Mouse (Mus musculus) heart, adult 8-10 months (tissue): ENCODE results near the gene Rnf123. TPM values are rescaled to one million over a fixed set of nuclear protein-coding genes. Genes with fewer than 3 reads are reported as not detected.
A peak's percentile ranks its signal among the peaks of the same experiment; 100 is the strongest.

Experiments
- DNase-seq: peaks from one replicate; pipeline ENCODE4 v3.0.0; 2022; ENCODE audit warnings: low spot score
- total RNA-seq, 4 experiments: library from RNA; stranded (reverse); gene quantifications; 2 replicates each; pipeline ENCODE4 v1.2.4; 2022

Rnf123 gene
- total RNA-seq, 4 experiments from 2014 or later: 103 to 132 (median 110) TPM

GRCm38 (mm10) chr9:108062142-108062541 is 21.0 kb downstream of the Rnf123 start:
- no peak for DNase-seq

GRCm38 (mm10) chr9:108058291-108058690 is 24.9 kb downstream of the Rnf123 start:
- DNase-seq: no peak

GRCm38 (mm10) chr9:108057262-108057562 is 25.9 kb downstream of the Rnf123 start:
- DNase-seq: no peak

- no peak for DNase-seq
Observed at GRCm38 (mm10) chr9:108056361-108057261, 26.5 kb downstream of the Rnf123 start.

GRCm38 (mm10) chr9:108055661-108056237 is 27.4 kb downstream of the Rnf123 start:
- DNase-seq: no peak

GRCm38 (mm10) chr9:108055061-108055460 is 28.1 kb downstream of the Rnf123 start:
- no peak for DNase-seq

GRCm38 (mm10) chr9:108054331-108055040 is 28.7 kb downstream of the Rnf123 start:
- DNase-seq: no peak

- no peak for DNase-seq
Observed at GRCm38 (mm10) chr9:108053665-108054225, 29.4 kb downstream of the Rnf123 start.

- peak; percentile 98 for DNase-seq
Observed at GRCm38 (mm10) chr9:108052885-108053664, 30.1 kb downstream of the Rnf123 start, which contains the start of gene Amigo3. TSS of gene Amigo3 (plus strand) at chr9:108053159.

GRCm38 (mm10) chr9:108052411-108052810 is 30.7 kb downstream of the Rnf123 start:
- no peak for DNase-seq

- DNase-seq: no peak
Observed at GRCm38 (mm10) chr9:108051931-108052220, 31.3 kb downstream of the Rnf123 start.

GRCm38 (mm10) chr9:108051184-108051930 is 31.8 kb downstream of the Rnf123 start:
- DNase-seq: no peak

- no peak for DNase-seq
Observed at GRCm38 (mm10) chr9:108049561-108050251, 33.4 kb downstream of the Rnf123 start.

- peak; percentile 97 for DNase-seq
Observed at GRCm38 (mm10) chr9:108049016-108049455, 34.1 kb downstream of the Rnf123 start, which contains the start of gene Gmppb. TSS of gene Gmppb (plus strand) at chr9:108049242.

GRCm38 (mm10) chr9:108048566-108048955 is 34.6 kb downstream of the Rnf123 start:
- DNase-seq: no peak

- DNase-seq: no peak
Observed at GRCm38 (mm10) chr9:108047601-108048565, 35.3 kb downstream of the Rnf123 start.

- no peak for DNase-seq
Observed at GRCm38 (mm10) chr9:108046582-108046981, 36.6 kb downstream of the Rnf123 start.

- DNase-seq: no peak
Observed at GRCm38 (mm10) chr9:108044751-108045492, 38.2 kb downstream of the Rnf123 start.
